Mouse (Mus musculus) lung, postnatal 4 days (tissue): ENCODE measurements at regions not wholly inside any gene's neighbourhood (a gene's known extent, or its start where the extent isn't known, plus 50 kb on each side); places are given as distances from the start of the nearest gene placed in this dataset.

ENCODE experiments used
- DNase-seq, 2 experiments: peaks; one replicate each; pipeline ENCODE4 v3.0.0; 2021

GRCm38 (mm10) chr11:65490426-65490825 lies 220.6 kb upstream of the Myocd start:
- peak; percentile 14 to 47 for DNase-seq

- DNase-seq: peak; percentile 39 to 75
Measured at GRCm38 (mm10) chr11:65475821-65476540, 206.2 kb upstream of the Myocd start.

- DNase-seq: peak; percentile 72 to 89
Measured at GRCm38 (mm10) chr11:65475302-65475701, 205.5 kb upstream of the Myocd start.

GRCm38 (mm10) chr11:65469762-65470741 lies 200.3 kb upstream of the Myocd start:
- DNase-seq: peak in 1 of 2 experiments; percentile 43

- DNase-seq: no peak
Measured at GRCm38 (mm10) chr11:65461044-65461443, 191.3 kb upstream of the Myocd start.

- no peak for DNase-seq
Measured at GRCm38 (mm10) chr11:65448436-65448835, 178.6 kb upstream of the Myocd start.

- DNase-seq: no peak
Measured at GRCm38 (mm10) chr11:65443466-65444024, 173.8 kb upstream of the Myocd start.

GRCm38 (mm10) chr11:65435699-65436161 lies 165.9 kb upstream of the Myocd start:
- peak in 1 of 2 experiments; percentile 28 for DNase-seq

GRCm38 (mm10) chr11:65421889-65422288 lies 152.1 kb upstream of the Myocd start:
- no peak for DNase-seq

- DNase-seq: no peak
Measured at GRCm38 (mm10) chr11:65408621-65409020, 138.8 kb upstream of the Myocd start.

- DNase-seq: peak; percentile 19 to 64
Measured at GRCm38 (mm10) chr11:65402460-65403154, 132.8 kb upstream of the Myocd start.

GRCm38 (mm10) chr11:65389238-65389637 lies 119.4 kb upstream of the Myocd start:
- DNase-seq: no peak

- peak; percentile 49 to 73 for DNase-seq
Measured at GRCm38 (mm10) chr11:65386291-65387061, 116.7 kb upstream of the Myocd start.

GRCm38 (mm10) chr11:65375361-65375760 lies 105.6 kb upstream of the Myocd start:
- no peak for DNase-seq

GRCm38 (mm10) chr11:65373136-65373535 lies 103.3 kb upstream of the Myocd start:
- DNase-seq: no peak

GRCm38 (mm10) chr11:65372309-65372811 lies 102.6 kb upstream of the Myocd start:
- DNase-seq: peak; percentile 10 to 43

- DNase-seq: peak in 1 of 2 experiments; percentile 33
Measured at GRCm38 (mm10) chr11:65367825-65368224, 98.0 kb upstream of the Myocd start.

GRCm38 (mm10) chr11:65366677-65367370 lies 97.0 kb upstream of the Myocd start:
- peak; percentile 30 to 50 for DNase-seq

GRCm38 (mm10) chr11:65365751-65366559 lies 96.2 kb upstream of the Myocd start:
- DNase-seq: no peak

- DNase-seq: no peak
Measured at GRCm38 (mm10) chr11:65364910-65365309, 95.1 kb upstream of the Myocd start.
